Mouse (Mus musculus) T-helper 2 cell (primary cell): ENCODE results near the gene Tekt3.

ENCODE experiments used
- in situ Hi-C: fragments of 300-600 bp; cut with MboI, MseI; formaldehyde crosslinking; loops from one replicate; pipeline ENCODE4 v1.15.1; 2025; ENCODE audit warnings: high pct_unique_total_duplicates

Tekt3 gene

GRCm38 (mm10) chr11:63125832-63126456, 64.5 kb downstream of the Tekt3 start:
- in situ Hi-C loops, result no loop called here

GRCm38 (mm10) chr11:63126976-63127375, 65.5 kb downstream of the Tekt3 start:
- in situ Hi-C loops, result no loop called here

GRCm38 (mm10) chr11:63127513-63127912, 66.1 kb downstream of the Tekt3 start:
- in situ Hi-C loops, result no loop called here

- in situ Hi-C loops, result no loop called here
Observed at GRCm38 (mm10) chr11:63128784-63129183, 67.3 kb downstream of the Tekt3 start, which contains the start of gene Pmp22. TSS of gene Pmp22 (plus strand) at chr11:63128982.

- in situ Hi-C loops, result no loop called here
Observed at GRCm38 (mm10) chr11:63129375-63129774, 67.9 kb downstream of the Tekt3 start.

- in situ Hi-C loops, result loop anchor here (5.0 to 10.0 kb wide), 2 partner anchors 208 to 375 kb away; partner anchors contain the start of gene Gm10428
Observed at GRCm38 (mm10) chr11:63129840-63130239, 68.4 kb downstream of the Tekt3 start.

GRCm38 (mm10) chr11:63130497-63130896, 69.0 kb downstream of the Tekt3 start:
- in situ Hi-C loops, result loop anchor here (5.0 to 10.0 kb wide), 2 partner anchors 208 to 376 kb away; partner anchors contain the start of gene Gm10428

DNA sequence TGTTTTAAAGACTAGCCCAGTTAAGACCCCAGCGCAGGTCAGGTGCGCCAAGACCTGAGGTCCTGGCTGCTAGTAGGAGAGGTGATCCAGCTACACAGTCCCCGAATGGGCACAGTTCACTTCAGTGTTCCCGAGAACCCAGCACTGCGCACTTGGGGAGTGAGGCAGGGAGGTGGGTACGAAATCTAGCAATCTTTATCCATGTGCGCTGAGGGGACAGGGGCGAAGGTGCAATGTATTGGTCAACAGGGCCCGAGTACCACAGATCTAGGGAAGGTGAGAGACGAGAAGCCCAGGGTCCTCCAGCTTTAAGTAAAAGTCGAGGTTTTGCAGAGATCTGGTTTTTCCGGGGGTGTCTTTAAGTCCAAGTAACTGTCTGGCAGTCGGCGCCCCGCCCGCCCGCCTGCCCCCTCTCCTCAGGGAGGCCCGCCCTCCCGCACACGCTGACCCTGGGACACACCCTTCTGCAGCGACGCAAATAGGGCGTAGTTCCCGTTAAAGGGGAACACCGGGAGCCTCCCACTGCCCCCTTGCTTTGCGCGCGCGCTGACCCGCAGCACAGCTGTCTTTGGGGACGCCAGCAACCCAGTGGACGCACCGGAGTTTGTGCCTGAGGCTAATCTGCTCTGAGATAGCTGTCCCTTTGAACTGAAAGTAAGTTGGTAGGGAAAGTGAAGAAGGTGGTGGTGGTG, 69.7 kb downstream of the Tekt3 start:
- in situ Hi-C loops, result loop anchor here (5.0 to 10.0 kb wide), 2 partner anchors 209 to 376 kb away; partner anchors contain the start of gene Gm10428

DNA sequence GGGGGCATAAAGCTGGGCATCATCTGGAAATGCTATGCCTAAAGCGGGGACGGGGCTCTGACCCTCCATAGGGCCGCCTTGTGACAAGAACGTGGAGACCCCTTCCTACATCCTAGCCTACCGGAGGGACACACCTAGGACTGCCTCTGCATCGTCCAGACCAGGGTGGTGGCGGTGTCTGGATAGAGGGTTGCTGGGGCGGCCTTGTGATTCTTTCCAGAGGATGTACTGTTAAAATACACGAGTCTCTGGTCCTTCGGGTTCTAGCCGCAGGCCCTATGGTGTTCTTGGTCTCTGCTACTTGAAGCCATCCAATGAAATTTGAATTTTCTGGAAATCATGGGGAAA, 70.2 kb downstream of the Tekt3 start:
- in situ Hi-C loops, result loop anchor here (5.0 to 10.0 kb wide), 2 partner anchors 209 to 377 kb away; partner anchors contain the start of gene Gm10428

GRCm38 (mm10) chr11:63132151-63132500, 70.7 kb downstream of the Tekt3 start:
- in situ Hi-C loops, result loop anchor here (5.0 to 10.0 kb wide), 2 partner anchors 210 to 377 kb away; partner anchors contain the start of gene Gm10428

DNA sequence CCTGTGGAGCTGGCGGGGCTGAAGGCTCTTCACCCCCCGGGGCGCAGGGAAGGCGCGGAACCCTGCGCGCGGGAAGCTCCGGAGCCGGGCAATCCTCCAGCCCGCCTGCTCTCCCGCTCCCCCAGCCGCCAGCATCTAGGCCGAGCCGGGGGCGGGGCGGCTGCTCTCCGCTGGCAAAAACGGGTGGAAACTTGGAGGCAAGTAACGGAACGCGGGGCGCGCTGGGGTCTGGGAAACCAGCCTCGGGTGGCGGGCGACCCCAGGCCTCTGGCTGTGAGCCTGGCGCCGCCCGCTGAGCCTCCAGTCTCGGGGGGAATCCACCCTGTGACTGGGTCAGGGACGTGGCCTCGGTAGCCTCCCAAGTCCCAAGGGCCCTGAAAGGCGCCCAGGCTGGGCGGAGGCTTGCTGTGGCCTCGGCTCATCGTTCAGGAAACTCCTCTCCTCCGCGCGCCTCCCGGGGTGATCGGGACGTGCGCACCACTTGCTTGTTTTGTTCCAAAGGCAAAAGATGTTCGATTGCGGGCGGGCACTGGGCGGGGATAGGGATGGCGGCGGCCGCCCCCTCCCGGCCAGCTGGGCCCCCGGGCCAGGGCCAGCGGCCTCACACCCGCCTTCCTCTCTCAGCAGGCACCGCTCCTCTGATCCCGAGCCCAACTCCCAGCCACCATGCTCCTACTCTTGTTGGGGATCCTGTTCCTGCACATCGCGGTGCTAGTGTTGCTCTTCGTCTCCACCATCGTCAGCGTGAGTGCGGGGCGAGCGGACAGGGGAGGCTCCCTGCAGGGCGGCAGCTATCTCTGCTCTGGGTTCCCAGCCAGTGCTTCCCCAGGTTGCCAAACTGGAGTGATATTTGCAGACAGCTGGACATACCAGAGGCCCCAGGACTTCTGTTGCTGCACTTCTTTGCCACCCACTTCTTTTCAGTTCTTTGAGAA, 71.3 kb downstream of the Tekt3 start:
- in situ Hi-C loops, result loop anchor here (5.0 to 10.0 kb wide), 2 partner anchors 210 to 378 kb away; partner anchors contain the start of gene Gm10428

DNA sequence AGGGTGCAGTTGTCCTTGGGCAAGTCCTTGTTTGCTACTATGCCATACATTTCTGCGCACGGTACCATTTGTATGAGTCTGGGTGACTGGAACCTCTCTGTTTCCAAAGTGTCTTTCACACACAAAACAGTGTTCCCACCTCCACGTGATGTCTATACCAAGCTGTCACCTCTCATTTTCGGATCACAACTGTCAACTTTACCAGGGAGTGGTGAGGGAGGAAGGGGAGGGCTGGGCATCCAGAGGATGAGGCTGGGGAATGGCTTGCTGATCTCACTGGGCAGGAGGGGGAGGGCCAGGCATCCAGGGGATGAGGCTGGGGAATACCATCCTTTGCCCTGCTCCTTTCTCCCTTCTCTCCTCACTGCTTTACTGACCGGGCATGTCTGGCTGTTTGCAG, 72.6 kb downstream of the Tekt3 start:
- in situ Hi-C loops, result loop anchor here (5.0 to 10.0 kb wide), 2 partner anchors 212 to 379 kb away; partner anchors contain the start of gene Gm10428

- in situ Hi-C loops, result loop anchor here (5.0 to 10.0 kb wide), 2 partner anchors 213 to 380 kb away; partner anchors contain the start of gene Gm10428
Observed at GRCm38 (mm10) chr11:63134742-63135482, 73.5 kb downstream of the Tekt3 start.

DNA sequence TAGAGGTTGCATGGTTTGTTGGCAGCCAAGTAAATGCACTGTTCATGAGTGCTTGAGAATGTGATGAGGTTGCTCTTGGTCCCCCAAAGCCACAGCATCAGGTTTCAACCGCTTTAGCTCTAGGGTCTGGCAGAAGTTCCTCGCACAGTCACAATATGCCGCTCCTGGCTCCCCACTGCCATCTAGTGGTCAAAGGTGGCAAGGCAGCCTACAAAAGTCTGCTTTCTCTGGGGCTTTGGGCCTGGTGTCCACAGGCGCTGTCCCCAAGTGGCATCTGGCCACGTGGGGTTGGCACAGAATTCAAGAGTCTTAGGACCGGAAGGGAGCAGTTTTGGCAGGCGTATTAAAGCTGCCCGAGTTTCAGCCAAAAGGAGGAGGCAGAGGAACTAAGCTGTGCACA, 74.2 kb downstream of the Tekt3 start:
- in situ Hi-C loops, result loop anchor here (10.0 kb wide), 1 partner anchor 381 kb away; the partner anchor contains the start of gene Gm10428

DNA sequence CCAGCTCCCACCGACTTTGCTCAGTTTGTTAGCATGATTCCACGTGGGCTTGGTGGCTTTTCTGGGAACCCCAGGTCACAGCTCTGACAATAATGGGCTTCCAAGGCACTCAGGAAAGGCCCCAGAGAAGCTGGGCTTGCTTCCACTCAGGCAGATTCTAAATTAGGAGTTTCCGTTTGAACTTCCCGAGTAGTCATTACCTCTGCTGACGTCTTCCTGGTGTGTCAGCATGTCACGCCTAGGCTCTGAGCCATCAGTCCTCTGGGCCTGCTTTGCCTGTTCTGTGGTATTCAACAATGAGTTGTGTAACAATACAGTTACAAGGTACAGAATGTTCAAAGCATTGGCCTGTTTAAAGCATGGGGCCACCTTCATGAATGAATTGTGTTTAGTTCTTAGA, 74.8 kb downstream of the Tekt3 start:
- in situ Hi-C loops, result loop anchor here (10.0 kb wide), 1 partner anchor 381 kb away; the partner anchor contains the start of gene Gm10428

GRCm38 (mm10) chr11:63136836-63137416, 75.5 kb downstream of the Tekt3 start:
- in situ Hi-C loops, result loop anchor here (10.0 kb wide), 1 partner anchor 382 kb away; the partner anchor contains the start of gene Gm10428

DNA sequence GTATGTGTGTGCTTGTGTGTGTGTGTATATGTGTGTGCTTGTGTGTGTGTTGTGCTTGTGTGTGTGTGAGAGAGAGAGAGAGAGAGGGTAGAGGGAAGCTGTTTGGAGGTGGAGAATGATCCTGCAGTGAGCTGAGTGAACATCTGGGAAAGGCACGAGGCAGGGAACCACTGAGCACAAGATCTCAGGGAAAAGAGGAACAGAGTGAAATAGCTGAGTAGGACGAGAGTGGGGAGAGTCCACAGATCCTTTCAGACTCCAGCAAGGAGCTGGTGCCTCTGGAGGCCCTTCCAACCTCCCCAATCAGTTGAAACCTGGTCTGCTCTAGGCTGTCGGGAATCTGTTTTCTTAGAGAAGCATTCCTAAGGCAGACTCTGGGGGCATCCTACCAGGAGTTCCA, 77.3 kb downstream of the Tekt3 start:
- in situ Hi-C loops, result loop anchor here (10.0 kb wide), 1 partner anchor 384 kb away; the partner anchor contains the start of gene Gm10428

DNA sequence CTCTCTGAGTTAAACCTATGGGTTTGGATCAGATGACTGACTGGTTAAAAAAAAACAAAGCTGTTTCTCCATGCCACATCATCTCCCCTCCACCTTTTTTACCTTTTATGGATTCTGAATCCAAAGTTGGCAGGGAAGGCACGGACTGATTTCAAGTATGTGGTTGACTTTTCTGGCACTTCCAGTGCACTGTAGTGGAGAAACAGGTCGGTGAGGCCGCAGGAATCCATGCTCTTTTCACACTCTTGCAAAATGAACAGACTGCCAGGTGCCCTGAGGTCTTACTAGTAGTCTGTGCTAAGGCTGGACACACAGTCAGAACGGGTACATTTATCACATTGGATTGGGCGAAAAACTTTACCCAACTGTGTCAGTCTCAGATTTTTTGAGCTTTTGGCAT, 80.9 kb downstream of the Tekt3 start:
- in situ Hi-C loops, result no loop called here

DNA sequence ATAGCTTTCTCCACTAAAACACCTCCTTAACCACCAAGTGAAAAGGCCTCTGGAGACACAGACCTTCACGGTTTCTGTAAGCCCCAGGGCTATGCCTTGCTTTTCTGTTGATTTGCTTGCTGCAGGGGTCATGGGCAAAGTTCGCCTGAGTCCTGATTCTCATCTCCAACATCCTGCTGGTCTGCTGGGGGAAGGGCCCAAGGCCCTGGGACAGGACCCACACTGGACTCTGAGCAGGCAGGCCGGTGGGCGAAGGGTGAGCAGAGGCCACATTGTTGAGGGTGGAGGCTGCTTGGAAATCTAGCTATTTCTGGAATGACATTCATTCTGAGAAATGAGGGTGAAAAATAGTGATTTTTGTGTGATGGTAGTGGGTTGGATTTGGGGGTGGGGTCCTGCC, 81.4 kb downstream of the Tekt3 start:
- in situ Hi-C loops, result no loop called here

GRCm38 (mm10) chr11:63143486-63143885, 82.0 kb downstream of the Tekt3 start:
- in situ Hi-C loops, result no loop called here
